Mouse (Mus musculus) forebrain, embryonic 11.5 days (tissue): ENCODE measurements around the gene Sez6l. TPM values are rescaled to one million over a fixed set of nuclear protein-coding genes. Genes with fewer than 3 reads are reported as not detected.

ENCODE experiments used
- ATAC-seq: fragments of 200-750 bp; cut with Nextera tagmentation; replicated peaks from 2 replicates; pipeline ENCODE4 v1.8.0; 2017; ENCODE audit warnings: moderate TSS enrichment; ENCODE audit not compliant: low FRiP score
- DNase-seq: peaks from one replicate; pipeline ENCODE4 v3.0.0-alpha.2; 2017; ENCODE audit warnings: low spot score
- H3K27ac ChIP-seq: fragments of 300-500 bp; sonication (generic); 2 replicates; pipeline ENCODE4 v1.5.1; 2014; ENCODE audit warnings: low read depth, low read length
- H3K27me3 ChIP-seq: fragments of 300-500 bp; sonication (generic); 2 replicates; pipeline ENCODE4 v1.6.1; 2014; ENCODE audit warnings: mild to moderate bottlenecking, low read length, mixed read lengths; ENCODE audit not compliant: control insufficient read depth, insufficient read depth
- H3K36me3 ChIP-seq: fragments of 300-500 bp; sonication (generic); 2 replicates; pipeline ENCODE4 v1.6.1; 2014; ENCODE audit warnings: mild to moderate bottlenecking, low read length, moderate library complexity, mixed read lengths; ENCODE audit not compliant: control insufficient read depth, insufficient read depth
- H3K4me1 ChIP-seq: fragments of 300-500 bp; sonication (generic); replicated peaks from 2 replicates; pipeline ENCODE4 v1.6.1; 2014; ENCODE audit warnings: low read length, mixed read lengths; ENCODE audit not compliant: control insufficient read depth, insufficient read depth
- H3K4me2 ChIP-seq: fragments of 300-500 bp; sonication (generic); 2 replicates; pipeline ENCODE4 v1.6.1; 2014; ENCODE audit warnings: low read depth, mild to moderate bottlenecking, low read length, moderate library complexity, mixed read lengths; ENCODE audit not compliant: severe bottlenecking
- H3K4me3 ChIP-seq: fragments of 300-500 bp; sonication (generic); 2 replicates; pipeline ENCODE4 v1.5.1; 2014; ENCODE audit warnings: low read depth, low read length
- H3K9ac ChIP-seq: fragments of 300-500 bp; sonication (generic); 2 replicates; pipeline ENCODE4 v1.6.1; 2014; ENCODE audit warnings: low read length
- H3K9me3 ChIP-seq: fragments of 300-500 bp; sonication (generic); 2 replicates; pipeline ENCODE4 v1.6.1; 2016; ENCODE audit warnings: low read length, mixed read lengths; ENCODE audit not compliant: control insufficient read depth
- WGBS: fragments of 180-500 bp; shearing (Covaris S2); extraction: QIAGEN DNeasy Blood & Tissue Kit; methylation state at CpG from one replicate; pipeline ENCODE4 v1.1.7; 2014; 5-methylcytosine and 5-hydroxymethylcytosine counted together
- polyA plus RNA-seq: library from polyadenylated mRNA; unstranded; fragments of >200 nt; fragmentation: Nextera tagmentation; extraction: Ambion mirVana; gene quantifications from 2 replicates; pipeline ENCODE4 v1.2.1, GENCODE M21; 2014

The Sez6l gene
- polyA plus RNA-seq, 1 experiment from 2014 or later = 4.8 TPM

GRCm38 (mm10) chr5:112509916-112510315, 67.1 kb downstream of the Sez6l start:
- DNase-seq (no peak), ATAC-seq (no peak)
- Histone ChIP-seq H3K4me3 (no peak overlapping the region), H3K9ac (no peak overlapping the region), H3K9me3 (peaks cover 5% of the 10 kb centered on the region), H3K27ac (no peak overlapping the region), H3K4me1 (peaks cover 6% of the 10 kb centered on the region; the same call in 1 of the 2 replicates), H3K27me3 (no peaks in the 10 kb centered on the region), H3K4me2 (no peak overlapping the region), H3K36me3 (no peaks in the 10 kb centered on the region)
- 75% methylated on average over 5 of the region's 5 CpGs for WGBS

- Histone ChIP-seq H3K4me1 (peaks cover 10% of the 10 kb centered on the region; the same call in 1 of the 2 replicates), H3K36me3 (no peaks in the 10 kb centered on the region), H3K4me2 (no peak overlapping the region), H3K4me3 (no peak overlapping the region), H3K9me3 (peaks cover 5% of the 10 kb centered on the region), H3K27ac (peak overlapping the region; percentile 37; the same call in 1 of the 2 replicates), H3K9ac (no peak overlapping the region), H3K27me3 (no peaks in the 10 kb centered on the region)
- WGBS = 22% methylated on average over 4 of the region's 4 CpGs
- ATAC-seq = peak; percentile 64; the same call in 1 of the 2 replicates
- DNase-seq = peak; percentile 64
Measured at GRCm38 (mm10) chr5:112505595-112505994, 71.4 kb downstream of the Sez6l start.

GRCm38 (mm10) chr5:112501384-112501783, 75.6 kb downstream of the Sez6l start:
- WGBS = 41% methylated on average over 2 of the region's 2 CpGs
- Histone ChIP-seq H3K27me3 (no peaks in the 10 kb centered on the region), H3K36me3 (no peaks in the 10 kb centered on the region), H3K9ac (0 out of 2 replicates have a peak overlapping the region, but pooled peaks have one; percentile 13), H3K4me1 (peaks cover 21% of the 10 kb centered on the region; the same call in 1 of the 2 replicates), H3K9me3 (peaks cover 5% of the 10 kb centered on the region), H3K4me2 (no peak overlapping the region), H3K27ac (peak overlapping the region; percentile 60; the same call in 1 of the 2 replicates), H3K4me3 (no peak overlapping the region)
- ATAC-seq = no peak
- DNase-seq = no peak

- Histone ChIP-seq H3K4me1 (peaks cover 15% of the 10 kb centered on the region; the same call in 1 of the 2 replicates), H3K9me3 (no peaks in the 10 kb centered on the region), H3K27ac (peak overlapping the region; percentile 64; the same call in 1 of the 2 replicates), H3K4me2 (no peak overlapping the region), H3K36me3 (no peaks in the 10 kb centered on the region), H3K9ac (no peak overlapping the region; the same call in 1 of the 2 replicates), H3K27me3 (no peaks in the 10 kb centered on the region), H3K4me3 (no peak overlapping the region)
- DNase-seq (peak; percentile 78), ATAC-seq (peak; percentile 77)
- 48% methylated on average over 8 of the region's 8 CpGs for WGBS
Measured at GRCm38 (mm10) chr5:112499918-112500682, 76.9 kb downstream of the Sez6l start.

GRCm38 (mm10) chr5:112498921-112499917, 77.8 kb downstream of the Sez6l start:
- Histone ChIP-seq H3K9me3 (no peaks in the 10 kb centered on the region), H3K27ac (no peak overlapping the region), H3K4me1 (peaks cover 15% of the 10 kb centered on the region; the same call in 1 of the 2 replicates), H3K9ac (no peak overlapping the region), H3K27me3 (no peaks in the 10 kb centered on the region), H3K4me2 (no peak overlapping the region), H3K4me3 (no peak overlapping the region), H3K36me3 (no peaks in the 10 kb centered on the region)
- ATAC-seq (no peak), DNase-seq (no peak)
- 76% methylated on average over 13 of the region's 13 CpGs for WGBS

GRCm38 (mm10) chr5:112496753-112497369, 80.1 kb downstream of the Sez6l start:
- Histone ChIP-seq H3K9ac (no peak overlapping the region), H3K27ac (no peak overlapping the region), H3K27me3 (no peaks in the 10 kb centered on the region), H3K9me3 (no peaks in the 10 kb centered on the region), H3K4me2 (no peak overlapping the region), H3K4me1 (peaks cover 20% of the 10 kb centered on the region), H3K4me3 (no peak overlapping the region), H3K36me3 (no peaks in the 10 kb centered on the region)
- ATAC-seq (no peak), DNase-seq (no peak)
- 90% methylated on average over 7 of the region's 7 CpGs for WGBS

- Histone ChIP-seq H3K27ac (no peak overlapping the region), H3K4me2 (0 out of 2 replicates have a peak overlapping the region, but pooled peaks have one; percentile 8), H3K36me3 (no peaks in the 10 kb centered on the region), H3K9ac (no peak overlapping the region), H3K4me1 (peaks cover 5% of the 10 kb centered on the region), H3K27me3 (no peaks in the 10 kb centered on the region), H3K4me3 (no peak overlapping the region), H3K9me3 (no peaks in the 10 kb centered on the region)
- ATAC-seq (peak; percentile 66), DNase-seq (peak; percentile 83)
- 30% methylated on average over 11 of the region's 11 CpGs for WGBS
Measured at GRCm38 (mm10) chr5:112493492-112493891, 83.5 kb downstream of the Sez6l start.

- no peak for DNase-seq
- no peak overlapping the region for H3K9ac ChIP-seq
- no peaks in the 10 kb centered on the region for H3K9me3 ChIP-seq
- no peak for ATAC-seq
- no peaks in the 10 kb centered on the region for H3K27me3 ChIP-seq
- H3K27ac ChIP-seq = no peak overlapping the region
- peaks cover 5% of the 10 kb centered on the region for H3K4me1 ChIP-seq
- no peaks in the 10 kb centered on the region for H3K36me3 ChIP-seq
- no peak overlapping the region for H3K4me2 ChIP-seq
- WGBS = 56% methylated on average over 11 of the region's 11 CpGs
- H3K4me3 ChIP-seq = no peak overlapping the region
Measured at GRCm38 (mm10) chr5:112491489-112491888, 85.5 kb downstream of the Sez6l start.
